Mouse (Mus musculus) erythroblast, embryonic 14.5 days (primary cell): Measurements from ENCODE around the gene Muc16.

Experiments used
- GATA1 ChIP-seq: IDR thresholded peaks from 2 replicates; pipeline ENCODE4 v1.6.1; 2012; ENCODE audit warnings: low read length, inconsistent platforms, mixed read lengths
- TAL1 ChIP-seq: IDR thresholded peaks from 3 replicates; pipeline ENCODE4 v1.6.1; 2012; ENCODE audit warnings: low read length, inconsistent platforms, mixed read lengths

DNA sequence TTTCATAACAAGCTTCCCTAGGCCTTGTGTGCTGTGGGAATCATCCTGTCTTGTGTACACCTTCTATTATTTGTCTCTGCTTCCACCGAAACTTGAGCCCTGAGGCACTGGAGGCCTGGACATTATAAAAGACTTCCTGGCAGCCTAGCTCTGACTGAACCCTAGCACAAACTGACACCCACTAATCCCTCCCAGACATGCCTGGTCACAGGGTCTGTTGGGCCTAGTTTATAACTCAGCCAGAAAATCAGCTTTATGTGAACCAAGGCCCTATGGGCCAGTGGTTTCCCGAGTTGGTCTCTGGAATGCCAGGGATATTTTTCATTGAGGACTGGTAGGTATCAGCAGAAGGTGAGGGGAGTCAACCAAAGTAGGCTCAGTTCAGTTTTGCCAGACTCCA lies 46.7 kb upstream of the Muc16 start:
- TF ChIP-seq GATA1 = no peak
- no peak for TF ChIP-seq TAL1
